Mouse (Mus musculus): ENCODE measurements at regions not wholly inside any gene's neighbourhood (a gene's known extent, or its start where the extent isn't known, plus 50 kb on each side); places are given as distances from the start of the nearest gene placed in this dataset.
A peak's percentile ranks its signal among the peaks of the same experiment; 100 is the strongest.

GRCm38 (mm10) chr1:91692709-91693460 is 108.4 kb upstream of the Twist2 start:
- Histone ChIP-seq H3K9me3 (replicated peaks; ENCODE audit: control insufficient read depth, low read length) (no peaks in the 10 kb centered on the region), H3K4me2 (ENCODE audit: low read length) (no peak overlapping the region), H3K27me3 (replicated peaks; ENCODE audit: control insufficient read depth, insufficient read depth, low read length) (no peaks in the 10 kb centered on the region), H3K4me1 (ENCODE audit: control insufficient read depth, insufficient read depth, low read length) (no peaks in the 10 kb centered on the region), H3K9ac (ENCODE audit: low read length) (no peak overlapping the region), H3K36me3 (ENCODE audit: control insufficient read depth, insufficient read depth, low read length) (no peaks in the 10 kb centered on the region), H3K4me3 (ENCODE audit: low read depth, low read length) (no peak overlapping the region), H3K27ac (ENCODE audit: low read depth, low read length) (no peak overlapping the region)
- ATAC-seq (no peak), DNase-seq (ENCODE audit: low spot score) (no peak)
- WGBS: 94% methylated on average over 9 of the region's 9 CpGs

- ATAC-seq: no peak
- Histone ChIP-seq H3K4me2 (ENCODE audit: low read length) (no peak overlapping the region), H3K9me3 (replicated peaks; ENCODE audit: control insufficient read depth, low read length) (no peaks in the 10 kb centered on the region)
Measured at GRCm38 (mm10) chr1:91697053-91697452, 104.2 kb upstream of the Twist2 start.

GRCm38 (mm10) chr1:91701475-91701874 is 99.8 kb upstream of the Twist2 start:
- no peaks in the 10 kb centered on the region for H3K36me3 ChIP-seq (ENCODE audit: control insufficient read depth, insufficient read depth, low read length)
- ATAC-seq (no peak), DNase-seq (ENCODE audit: low spot score) (peak; percentile 53)
- H3K27me3 ChIP-seq (replicated peaks; ENCODE audit: control insufficient read depth, insufficient read depth, low read length): no peaks in the 10 kb centered on the region
- no peak overlapping the region for H3K4me3 ChIP-seq (ENCODE audit: low read depth, low read length)
- no peaks in the 10 kb centered on the region for H3K4me1 ChIP-seq (ENCODE audit: control insufficient read depth, insufficient read depth, low read length)
- no peak overlapping the region for H3K9ac ChIP-seq (ENCODE audit: low read length)
- no peak overlapping the region for H3K27ac ChIP-seq (ENCODE audit: low read depth, low read length)
- H3K9me3 ChIP-seq (replicated peaks; ENCODE audit: control insufficient read depth, low read length): no peaks in the 10 kb centered on the region
- no peak overlapping the region for H3K4me2 ChIP-seq (ENCODE audit: low read length)
- WGBS: 84% methylated on average over 12 of the region's 12 CpGs

More at GRCm38 (mm10) chr1:91697053-91697452, 104.2 kb upstream of the Twist2 start:
- WGBS: 82% methylated on average over 8 of the region's 8 CpGs
- Histone ChIP-seq H3K4me3 (ENCODE audit: low read depth, low read length) (no peak overlapping the region), H3K9ac (ENCODE audit: low read length) (no peak overlapping the region), H3K27ac (ENCODE audit: low read depth, low read length) (no peak overlapping the region), H3K4me1 (ENCODE audit: control insufficient read depth, insufficient read depth, low read length) (no peaks in the 10 kb centered on the region), H3K27me3 (replicated peaks; ENCODE audit: control insufficient read depth, insufficient read depth, low read length) (no peaks in the 10 kb centered on the region), H3K36me3 (ENCODE audit: control insufficient read depth, insufficient read depth, low read length) (no peaks in the 10 kb centered on the region)
- DNase-seq (ENCODE audit: low spot score): no peak

- Histone ChIP-seq H3K27me3 (replicated peaks; ENCODE audit: control insufficient read depth, insufficient read depth, low read length) (no peaks in the 10 kb centered on the region), H3K27ac (ENCODE audit: low read depth, low read length) (no peak overlapping the region), H3K9ac (ENCODE audit: low read length) (no peak overlapping the region), H3K4me2 (ENCODE audit: low read length) (no peak overlapping the region), H3K36me3 (ENCODE audit: control insufficient read depth, insufficient read depth, low read length) (no peaks in the 10 kb centered on the region), H3K9me3 (replicated peaks; ENCODE audit: control insufficient read depth, low read length) (no peaks in the 10 kb centered on the region), H3K4me1 (ENCODE audit: control insufficient read depth, insufficient read depth, low read length) (no peaks in the 10 kb centered on the region), H3K4me3 (ENCODE audit: low read depth, low read length) (no peak overlapping the region)
- DNase-seq (ENCODE audit: low spot score) (no peak), ATAC-seq (no peak)
- WGBS: 85% methylated on average over 6 of the region's 6 CpGs
Measured at GRCm38 (mm10) chr1:91702021-91702420, 99.2 kb upstream of the Twist2 start.

GRCm38 (mm10) chr1:91702737-91703136 is 98.5 kb upstream of the Twist2 start:
- Histone ChIP-seq H3K36me3 (ENCODE audit: control insufficient read depth, insufficient read depth, low read length) (no peaks in the 10 kb centered on the region), H3K9ac (ENCODE audit: low read length) (no peak overlapping the region), H3K4me1 (ENCODE audit: control insufficient read depth, insufficient read depth, low read length) (no peaks in the 10 kb centered on the region), H3K4me2 (ENCODE audit: low read length) (no peak overlapping the region), H3K27me3 (replicated peaks; ENCODE audit: control insufficient read depth, insufficient read depth, low read length) (no peaks in the 10 kb centered on the region), H3K4me3 (ENCODE audit: low read depth, low read length) (no peak overlapping the region), H3K27ac (ENCODE audit: low read depth, low read length) (no peak overlapping the region), H3K9me3 (replicated peaks; ENCODE audit: control insufficient read depth, low read length) (no peaks in the 10 kb centered on the region)
- DNase-seq (ENCODE audit: low spot score) (no peak), ATAC-seq (no peak)

GRCm38 (mm10) chr1:91705451-91705850 is 95.8 kb upstream of the Twist2 start:
- H3K36me3 ChIP-seq (ENCODE audit: control insufficient read depth, insufficient read depth, low read length): no peaks in the 10 kb centered on the region
- H3K4me3 ChIP-seq (ENCODE audit: low read depth, low read length): no peak overlapping the region
- no peaks in the 10 kb centered on the region for H3K4me1 ChIP-seq (ENCODE audit: control insufficient read depth, insufficient read depth, low read length)
- H3K9ac ChIP-seq (ENCODE audit: low read length): no peak overlapping the region
- no peak overlapping the region for H3K4me2 ChIP-seq (ENCODE audit: low read length)
- no peak overlapping the region for H3K27ac ChIP-seq (ENCODE audit: low read depth, low read length)
- WGBS: 75% methylated on average over 9 of the region's 9 CpGs
- H3K27me3 ChIP-seq (replicated peaks; ENCODE audit: control insufficient read depth, insufficient read depth, low read length): no peaks in the 10 kb centered on the region
- ATAC-seq: no peak
- DNase-seq (ENCODE audit: low spot score): no peak
- H3K9me3 ChIP-seq (replicated peaks; ENCODE audit: control insufficient read depth, low read length): no peaks in the 10 kb centered on the region

- no peak overlapping the region for H3K27ac ChIP-seq (ENCODE audit: low read depth, low read length)
- H3K36me3 ChIP-seq (ENCODE audit: control insufficient read depth, insufficient read depth, low read length): no peaks in the 10 kb centered on the region
- no peaks in the 10 kb centered on the region for H3K4me1 ChIP-seq (ENCODE audit: control insufficient read depth, insufficient read depth, low read length)
- WGBS: 68% methylated on average over 7 of the region's 7 CpGs
- no peaks in the 10 kb centered on the region for H3K27me3 ChIP-seq (replicated peaks; ENCODE audit: control insufficient read depth, insufficient read depth, low read length)
- no peak overlapping the region for H3K4me2 ChIP-seq (ENCODE audit: low read length)
- H3K9ac ChIP-seq (ENCODE audit: low read length): no peak overlapping the region
- DNase-seq (ENCODE audit: low spot score): peak; percentile 54
- H3K9me3 ChIP-seq (replicated peaks; ENCODE audit: control insufficient read depth, low read length): no peaks in the 10 kb centered on the region
- no peak for ATAC-seq
- H3K4me3 ChIP-seq (ENCODE audit: low read depth, low read length): no peak overlapping the region
Measured at GRCm38 (mm10) chr1:91708550-91709243, 92.6 kb upstream of the Twist2 start.

GRCm38 (mm10) chr1:91709244-91709600 is 92.0 kb upstream of the Twist2 start:
- no peak overlapping the region for H3K27ac ChIP-seq (ENCODE audit: low read depth, low read length)
- WGBS: 92% methylated on average over 1 of the region's 1 CpGs
- no peak for ATAC-seq

GRCm38 (mm10) chr1:91713131-91713530 is 88.1 kb upstream of the Twist2 start:
- Histone ChIP-seq H3K36me3 (ENCODE audit: control insufficient read depth, insufficient read depth, low read length) (no peaks in the 10 kb centered on the region), H3K9ac (ENCODE audit: low read length) (no peak overlapping the region), H3K4me1 (ENCODE audit: control insufficient read depth, insufficient read depth, low read length) (no peaks in the 10 kb centered on the region), H3K9me3 (replicated peaks; ENCODE audit: control insufficient read depth, low read length) (no peaks in the 10 kb centered on the region), H3K27me3 (replicated peaks; ENCODE audit: control insufficient read depth, insufficient read depth, low read length) (no peaks in the 10 kb centered on the region), H3K4me3 (ENCODE audit: low read depth, low read length) (no peak overlapping the region), H3K27ac (ENCODE audit: low read depth, low read length) (no peak overlapping the region), H3K4me2 (ENCODE audit: low read length) (no peak overlapping the region)
- ATAC-seq: no peak
- 94% methylated on average over 11 of the region's 11 CpGs for WGBS
- DNase-seq (ENCODE audit: low spot score): no peak

More at GRCm38 (mm10) chr1:91709244-91709600, 92.0 kb upstream of the Twist2 start:
- Histone ChIP-seq H3K4me1 (ENCODE audit: control insufficient read depth, insufficient read depth, low read length) (no peaks in the 10 kb centered on the region), H3K4me3 (ENCODE audit: low read depth, low read length) (no peak overlapping the region), H3K9me3 (replicated peaks; ENCODE audit: control insufficient read depth, low read length) (no peaks in the 10 kb centered on the region), H3K27me3 (replicated peaks; ENCODE audit: control insufficient read depth, insufficient read depth, low read length) (no peaks in the 10 kb centered on the region), H3K36me3 (ENCODE audit: control insufficient read depth, insufficient read depth, low read length) (no peaks in the 10 kb centered on the region), H3K4me2 (ENCODE audit: low read length) (no peak overlapping the region), H3K9ac (ENCODE audit: low read length) (no peak overlapping the region)
- no peak for DNase-seq (ENCODE audit: low spot score)

Data from forebrain, embryonic 14.5 days (tissue).